Mouse (Mus musculus): ENCODE results near the gene Pde3b. TPM values are rescaled to one million over a fixed set of nuclear protein-coding genes. Genes with fewer than 3 reads are reported as not detected.

The Pde3b gene
- total and polyA plus RNA-seq, 3 experiments = 17.9 to 40.0 (median 26.0) TPM

DNA sequence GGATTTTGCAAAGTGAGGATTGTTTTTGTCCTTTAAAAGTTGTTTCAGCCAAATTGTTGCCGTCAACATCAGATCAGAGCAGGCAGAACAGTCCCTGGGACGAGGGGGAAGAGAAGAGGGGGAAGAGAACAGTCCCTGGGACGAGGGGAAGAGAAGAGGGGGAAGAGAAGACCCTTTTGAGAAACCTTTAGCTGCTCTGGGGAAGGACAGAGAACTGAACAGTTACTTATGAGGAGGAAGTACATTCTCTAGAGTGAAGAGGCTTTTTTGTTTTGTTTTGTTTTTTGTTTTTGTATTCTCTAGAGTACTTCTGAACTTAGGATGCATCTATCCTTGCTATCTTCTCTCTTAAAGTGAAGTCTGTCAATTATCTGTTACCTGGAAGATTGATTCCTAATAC is 37.8 kb downstream of the Pde3b start:
- Histone ChIP-seq H3K9me3 (replicated peaks; ENCODE audit: low read length) (no peaks in the 10 kb centered on the region), H3K79me2 (replicated peaks; ENCODE audit: control insufficient read depth, extremely low read depth, insufficient read depth, poor library complexity, severe bottlenecking) (peaks cover 38% of the 10 kb centered on the region), H3K36me3 (replicated peaks in 1 of 2; ENCODE audit: control insufficient read depth in 1 of 2, insufficient read depth in 1 of 2, low read length in 1 of 2) (peaks cover 0 to 1% of the 10 kb centered on the region in 2 experiments), H3K4me1 (ENCODE audit: control insufficient read depth in 1 of 2, insufficient read depth in 2 of 2) (peaks cover 4 to 30% of the 10 kb centered on the region in 2 experiments; a peak in 2 of 4 replicates), H3K27me3 (replicated peaks) (no peaks in the 10 kb centered on the region), H3K27ac (ENCODE audit: insufficient read depth, low read depth) (no peak overlapping the region; the same call in 1 of the 2 replicates), H3K4me2 (ENCODE audit: insufficient read depth, low read depth, poor library complexity, severe bottlenecking) (0 out of 2 replicates have a peak overlapping the region, but pooled peaks have one; percentile 29), H3K9ac (ENCODE audit: insufficient read depth, low read depth) (peak overlapping the region; percentile 9; the same call in 1 of the 2 replicates), H3K4me3 (replicated peaks in 1 of 3; ENCODE audit: low read depth in 2 of 3, low read length in 2 of 3, poor library complexity in 1 of 3) (no peak overlapping the region)
- TF ChIP-seq MAFK (IDR thresholded peaks at IDR 0.05; ENCODE audit: insufficient replicate concordance, low read length) (no peak), SIN3A (IDR thresholded peaks at IDR 0.05; ENCODE audit: low read length) (no peak), PAX5 (IDR thresholded peaks at IDR 0.05; ENCODE audit: low read length) (no peak), JUND (conservative IDR thresholded peaks at IDR 0.05; ENCODE audit: low read depth, low read length) (no peak), MAX (IDR thresholded peaks at IDR 0.05; ENCODE audit: low read length) (no peak), KAT2A (IDR thresholded peaks at IDR 0.05; ENCODE audit: insufficient replicate concordance, low read length) (no peak), IRF4 (IDR thresholded peaks at IDR 0.05; ENCODE audit: low read depth, low read length) (no peak), RAD21 (IDR thresholded peaks at IDR 0.05; ENCODE audit: low read depth, low read length) (no peak), ZNF384 (IDR thresholded peaks at IDR 0.05; ENCODE audit: low read depth, low read length) (no peak), MAZ (IDR thresholded peaks at IDR 0.05; ENCODE audit: low read depth, low read length) (no peak), POLR2AphosphoS2 (IDR thresholded peaks at IDR 0.05; ENCODE audit: low read depth, low read length) (no peak), HCFC1 (IDR thresholded peaks at IDR 0.05; ENCODE audit: low read depth, low read length) (no peak), ZC3H11A (IDR thresholded peaks at IDR 0.05; ENCODE audit: low read depth, low read length) (no peak), NELFE (IDR thresholded peaks at IDR 0.05; ENCODE audit: low read depth, low read length) (no peak), TCF12 (IDR thresholded peaks at IDR 0.05; ENCODE audit: low read depth, low read length) (no peak), BHLHE40 (IDR thresholded peaks at IDR 0.05; ENCODE audit: low read depth, low read length) (no peak)
- in situ Hi-C loops (cut with MboI; ENCODE audit: low pct_ligation_motif_present, low pct_unique_long_range_greater_than_20kb, low sequenced_read_pairs) (no loop called here), dilution Hi-C loops (cut with MboI; ENCODE audit: extremely low pct_ligation_motif_present, extremely low pct_unique_long_range_greater_than_20kb, low sequenced_read_pairs) (no loop called here)
- no peak for DNase-seq (ENCODE audit: extremely low read depth)

DNA sequence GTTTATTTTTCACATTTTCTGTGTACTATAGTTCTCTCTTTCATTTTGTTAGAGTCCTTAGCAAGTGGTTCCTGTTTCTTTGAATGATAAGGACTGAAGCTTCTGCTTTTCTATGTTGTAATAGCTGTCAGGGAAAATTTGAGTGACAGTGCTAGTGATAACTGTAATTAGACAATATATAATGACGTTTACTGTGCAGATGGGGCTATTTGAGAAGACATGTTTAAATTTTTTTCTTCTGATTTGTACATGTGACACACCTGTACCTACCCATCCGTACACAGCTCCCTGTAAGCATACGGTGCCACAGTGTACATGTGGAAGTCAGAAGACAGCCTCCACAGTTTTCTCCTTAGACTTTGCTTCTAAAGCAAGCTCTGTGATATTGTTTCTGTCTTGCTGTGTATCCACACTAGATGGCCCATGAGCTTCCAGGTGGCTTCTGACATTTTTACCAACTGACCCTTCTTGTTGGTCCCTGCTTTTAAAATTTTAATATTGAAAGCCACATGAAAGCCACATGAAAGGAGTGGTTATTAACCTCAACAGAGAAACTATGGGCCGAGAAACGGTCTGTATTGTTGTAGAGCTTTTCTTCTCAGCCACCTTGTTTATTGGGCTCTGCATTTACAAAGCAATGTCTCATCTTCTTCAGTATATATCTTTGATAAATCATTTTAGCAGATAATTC is 38.4 kb downstream of the Pde3b start:
- H3K4me1 ChIP-seq (ENCODE audit: control insufficient read depth in 1 of 2, insufficient read depth in 2 of 2) = peaks cover 6 to 36% of the 10 kb centered on the region in 2 experiments; a peak in 3 of 4 replicates
- peaks cover 41% of the 10 kb centered on the region for H3K79me2 ChIP-seq (replicated peaks; ENCODE audit: control insufficient read depth, extremely low read depth, insufficient read depth, poor library complexity, severe bottlenecking)
- no peaks in the 10 kb centered on the region for H3K9me3 ChIP-seq (replicated peaks; ENCODE audit: low read length)
- peak overlapping the region; percentile 75 for H3K4me2 ChIP-seq (ENCODE audit: insufficient read depth, low read depth, poor library complexity, severe bottlenecking)
- H3K9ac ChIP-seq (ENCODE audit: insufficient read depth, low read depth) = peak overlapping the region; percentile 9; the same call in 1 of the 2 replicates
- H3K27ac ChIP-seq (ENCODE audit: insufficient read depth, low read depth) = peak overlapping the region; percentile 64
- dilution Hi-C loops (cut with MboI; ENCODE audit: extremely low pct_ligation_motif_present, extremely low pct_unique_long_range_greater_than_20kb, low sequenced_read_pairs) (no loop called here), in situ Hi-C loops (cut with MboI; ENCODE audit: low pct_ligation_motif_present, low pct_unique_long_range_greater_than_20kb, low sequenced_read_pairs) (no loop called here)
- no peaks in the 10 kb centered on the region for H3K27me3 ChIP-seq (replicated peaks)
- peaks cover 0 to 6% of the 10 kb centered on the region in 2 experiments for H3K36me3 ChIP-seq (replicated peaks in 1 of 2; ENCODE audit: control insufficient read depth in 1 of 2, insufficient read depth in 1 of 2, low read length in 1 of 2)
- H3K4me3 ChIP-seq (replicated peaks in 1 of 3; ENCODE audit: low read depth in 2 of 3, low read length in 2 of 3, poor library complexity in 1 of 3) = no peak overlapping the region
- peak; percentile 42 for DNase-seq (ENCODE audit: extremely low read depth)
- no peak for TF ChIP-seq GABPA (IDR thresholded peaks at IDR 0.05; ENCODE audit: insufficient replicate concordance, low read depth, low read length)
- TF ChIP-seq ZNF384 (IDR thresholded peaks at IDR 0.05; ENCODE audit: low read depth, low read length) = no peak
- TF ChIP-seq SMC3 (IDR thresholded peaks at IDR 0.05; ENCODE audit: low read depth, low read length) = peak; percentile 35
- TF ChIP-seq RAD21 (IDR thresholded peaks at IDR 0.05; ENCODE audit: low read depth, low read length) = peak; percentile 24
- TF ChIP-seq ELF1 (IDR thresholded peaks at IDR 0.05; ENCODE audit: low read depth, low read length) = no peak
- TF ChIP-seq ETS1 (conservative IDR thresholded peaks at IDR 0.05; ENCODE audit: low read depth, low read length) = 0 out of 2 replicates have a peak, but pooled peaks have one; percentile 35
- TF ChIP-seq IRF4 (IDR thresholded peaks at IDR 0.05; ENCODE audit: low read depth, low read length) = peak; percentile 75
- peak; percentile 62 for TF ChIP-seq BHLHE40 (IDR thresholded peaks at IDR 0.05; ENCODE audit: low read depth, low read length)
- TF ChIP-seq E2F4 (IDR thresholded peaks at IDR 0.05; ENCODE audit: insufficient replicate concordance, low read depth, low read length) = 0 out of 2 replicates have a peak, but pooled peaks have one; percentile 16
- TF ChIP-seq TCF12 (IDR thresholded peaks at IDR 0.05; ENCODE audit: low read depth, low read length) = peak; percentile 53; the same call in 1 of the 2 replicates
- TF ChIP-seq SIN3A (IDR thresholded peaks at IDR 0.05; ENCODE audit: low read length) = peak; percentile 56; the same call in 1 of the 2 replicates
- TF ChIP-seq MAZ (IDR thresholded peaks at IDR 0.05; ENCODE audit: low read depth, low read length) = 0 out of 2 replicates have a peak, but pooled peaks have one; percentile 34
- TF ChIP-seq ZMIZ1 (IDR thresholded peaks at IDR 0.05; ENCODE audit: low read depth, low read length) = no peak
- no peak for TF ChIP-seq POLR2A (IDR thresholded peaks at IDR 0.05; ENCODE audit: low read depth, low read length)
- TF ChIP-seq MYC (IDR thresholded peaks at IDR 0.05; ENCODE audit: low read depth, low read length) = peak; percentile 35; the same call in 1 of the 2 replicates
- peak; percentile 50; the same call in 1 of the 2 replicates for TF ChIP-seq MEF2A (IDR thresholded peaks at IDR 0.05; ENCODE audit: borderline replicate concordance, low read depth, low read length)
- no peak for TF ChIP-seq JUND (conservative IDR thresholded peaks at IDR 0.05; ENCODE audit: low read depth, low read length)
- peak; percentile 68 for TF ChIP-seq EP300 (IDR thresholded peaks at IDR 0.05; ENCODE audit: low read length)
- peak in 1 of 2 experiments; percentile 35; a peak in 2 of 4 replicates for TF ChIP-seq CTCF (conservative IDR thresholded peaks at IDR 0.05 in 1 of 2, IDR thresholded peaks at IDR 0.05 in 1 of 2; ENCODE audit: low read depth in 2 of 2, low read length in 2 of 2)
- no peak for TF ChIP-seq USF2 (conservative IDR thresholded peaks at IDR 0.05; ENCODE audit: low read depth, low read length)
- peak; percentile 23; the same call in 1 of the 2 replicates for TF ChIP-seq MAX (IDR thresholded peaks at IDR 0.05; ENCODE audit: low read length)
- TF ChIP-seq HCFC1 (IDR thresholded peaks at IDR 0.05; ENCODE audit: low read depth, low read length) = 0 out of 2 replicates have a peak, but pooled peaks have one; percentile 23
- TF ChIP-seq ZC3H11A (IDR thresholded peaks at IDR 0.05; ENCODE audit: low read depth, low read length) = no peak

Data from CH12.LX (cell line).